8 mouse cellular contexts compared by ENCODE assay signal in the genomic region with DNA sequence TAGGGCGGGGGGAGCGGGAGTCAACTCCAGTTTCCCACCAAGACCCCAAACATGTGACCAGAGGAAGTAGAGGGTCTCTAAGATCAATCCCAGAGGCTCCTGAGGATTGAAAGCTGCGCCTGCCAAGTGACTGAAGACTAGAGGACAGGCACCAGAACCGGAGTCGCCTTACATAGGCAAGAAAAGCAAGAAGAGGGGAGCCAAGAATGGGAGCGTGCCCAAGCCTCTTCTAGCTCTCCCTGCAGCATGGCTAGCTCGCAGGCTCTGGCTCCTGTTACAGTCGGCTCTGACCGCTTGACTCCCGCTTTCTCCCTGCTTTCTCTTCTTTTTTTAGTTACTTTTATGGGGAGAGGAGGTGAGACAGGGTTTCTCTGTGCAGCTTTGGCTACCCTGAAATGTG. TPM values are rescaled to one million over a fixed set of nuclear protein-coding genes. Genes with fewer than 3 reads are reported as not detected.
DNase-seq lines count a peak whose midpoint lies in the region; ATAC-seq and TF ChIP-seq lines count a peak whose summit lies in the region.

No protein-coding gene starts in this region.

- peak overlapping the region; percentile 60 for H3K27ac ChIP-seq in hindbrain, embryonic 10.5 days
- H3K27ac ChIP-seq in hindbrain, embryonic 11.5 days (ENCODE audit: low read depth, low read length), result no peak overlapping the region
- peak overlapping the region; percentile 80 for H3K27ac ChIP-seq in embryonic facial prominence, embryonic 13.5 days
- peak overlapping the region; percentile 98 for H3K27ac ChIP-seq in heart, embryonic 15.5 days
- H3K27ac ChIP-seq in limb, embryonic 14.5 days (replicated peaks; ENCODE audit: low read depth, low read length), result peak overlapping the region; percentile 80
- H3K27ac ChIP-seq in stomach, postnatal 0 days (replicated peaks), result peak overlapping the region; percentile 93

- H3K4me3 ChIP-seq in hindbrain, embryonic 10.5 days, result no peak overlapping the region
- H3K4me3 ChIP-seq in hindbrain, embryonic 11.5 days (ENCODE audit: low read depth, low read length), result no peak overlapping the region
- no peak overlapping the region for H3K4me3 ChIP-seq in embryonic facial prominence, embryonic 13.5 days
- no peak overlapping the region for H3K4me3 ChIP-seq in heart, embryonic 15.5 days
- no peak overlapping the region for H3K4me3 ChIP-seq in limb, embryonic 14.5 days (replicated peaks; ENCODE audit: low read length)
- no peak overlapping the region for H3K4me3 ChIP-seq in stomach, postnatal 0 days (ENCODE audit: low read depth, low read length)

- peaks cover 78% of the 10 kb centered on the region for H3K4me1 ChIP-seq in hindbrain, embryonic 10.5 days (replicated peaks)
- H3K4me1 ChIP-seq in hindbrain, embryonic 11.5 days (replicated peaks; ENCODE audit: control insufficient read depth, insufficient read depth, low read length), result peaks cover 28% of the 10 kb centered on the region
- H3K4me1 ChIP-seq in embryonic facial prominence, embryonic 13.5 days, result peaks cover 68% of the 10 kb centered on the region
- peaks cover 80% of the 10 kb centered on the region for H3K4me1 ChIP-seq in heart, embryonic 15.5 days (replicated peaks)
- peaks cover 57% of the 10 kb centered on the region for H3K4me1 ChIP-seq in limb, embryonic 14.5 days (ENCODE audit: control insufficient read depth, insufficient read depth, low read length)
- H3K4me1 ChIP-seq in stomach, postnatal 0 days (replicated peaks; ENCODE audit: control insufficient read depth, insufficient read depth), result peaks cover 23% of the 10 kb centered on the region

- no peaks in the 10 kb centered on the region for H3K9me3 ChIP-seq in hindbrain, embryonic 10.5 days
- no peaks in the 10 kb centered on the region for H3K9me3 ChIP-seq in hindbrain, embryonic 11.5 days (ENCODE audit: control insufficient read depth, low read length)
- H3K9me3 ChIP-seq in embryonic facial prominence, embryonic 13.5 days, result no peaks in the 10 kb centered on the region
- no peaks in the 10 kb centered on the region for H3K9me3 ChIP-seq in heart, embryonic 15.5 days (replicated peaks)
- H3K9me3 ChIP-seq in limb, embryonic 14.5 days (ENCODE audit: control insufficient read depth, low read length), result no peaks in the 10 kb centered on the region
- no peaks in the 10 kb centered on the region for H3K9me3 ChIP-seq in stomach, postnatal 0 days (ENCODE audit: control insufficient read depth, low read length)

- DNase-seq in hindbrain, embryonic 10.5 days (ENCODE audit: low spot score), result no peak
- no peak for DNase-seq in hindbrain, embryonic 11.5 days (ENCODE audit: low spot score)
- no peak for DNase-seq in limb, embryonic 14.5 days (ENCODE audit: low spot score)
- DNase-seq in stomach, postnatal 0 days (ENCODE audit: low spot score), result no peak
- no peak for DNase-seq in right cerebral cortex, postnatal 25 days
- no peak for DNase-seq in adrenal gland, postnatal 25 days

- WGBS in hindbrain, embryonic 10.5 days, result 73% methylated on average over 10 of the region's 10 CpGs
- WGBS in hindbrain, embryonic 11.5 days, result 57% methylated on average over 10 of the region's 10 CpGs
- 49% methylated on average over 10 of the region's 10 CpGs for WGBS in embryonic facial prominence, embryonic 13.5 days
- 33% methylated on average over 10 of the region's 10 CpGs for whole genome bisulfite sequencing in heart, embryonic 15.5 days
- 40% methylated on average over 10 of the region's 10 CpGs for WGBS in limb, embryonic 14.5 days
- WGBS in stomach, postnatal 0 days, result 48% methylated on average over 10 of the region's 10 CpGs

- ATAC-seq in hindbrain, embryonic 11.5 days (ENCODE audit: low FRiP score), result no peak
- no peak for ATAC-seq in embryonic facial prominence, embryonic 13.5 days (ENCODE audit: insufficient number of reproducible peaks, insufficient read depth, low FRiP score, low TSS enrichment, low read depth)
- no peak for ATAC-seq in heart, embryonic 15.5 days (replicated peaks; ENCODE audit: insufficient number of reproducible peaks, insufficient read depth, low FRiP score, low read depth)
- no peak for ATAC-seq in limb, embryonic 14.5 days (ENCODE audit: low FRiP score, low read depth)
- ATAC-seq in stomach, postnatal 0 days (ENCODE audit: low FRiP score, low TSS enrichment), result no peak

- H3K36me3 ChIP-seq in hindbrain, embryonic 10.5 days, result no peaks in the 10 kb centered on the region
- no peaks in the 10 kb centered on the region for H3K36me3 ChIP-seq in hindbrain, embryonic 11.5 days (ENCODE audit: control insufficient read depth, insufficient read depth, low read length)
- H3K36me3 ChIP-seq in embryonic facial prominence, embryonic 13.5 days, result no peaks in the 10 kb centered on the region
- no peaks in the 10 kb centered on the region for H3K36me3 ChIP-seq in heart, embryonic 15.5 days
- H3K36me3 ChIP-seq in limb, embryonic 14.5 days (ENCODE audit: control insufficient read depth, insufficient read depth, low read length), result no peaks in the 10 kb centered on the region
- H3K36me3 ChIP-seq in stomach, postnatal 0 days (ENCODE audit: control insufficient read depth, insufficient read depth, low read length), result no peaks in the 10 kb centered on the region

- H3K27me3 ChIP-seq in hindbrain, embryonic 10.5 days (ENCODE audit: insufficient read depth, poor library complexity, severe bottlenecking), result peaks cover 5% of the 10 kb centered on the region; the same call in 1 of the 2 replicates
- no peaks in the 10 kb centered on the region for H3K27me3 ChIP-seq in hindbrain, embryonic 11.5 days (ENCODE audit: control insufficient read depth, insufficient read depth, low read length)
- H3K27me3 ChIP-seq in embryonic facial prominence, embryonic 13.5 days, result no peaks in the 10 kb centered on the region
- H3K27me3 ChIP-seq in heart, embryonic 15.5 days, result no peaks in the 10 kb centered on the region
- no peaks in the 10 kb centered on the region for H3K27me3 ChIP-seq in limb, embryonic 14.5 days (ENCODE audit: control insufficient read depth, insufficient read depth, low read length)
- no peaks in the 10 kb centered on the region for H3K27me3 ChIP-seq in stomach, postnatal 0 days (ENCODE audit: control insufficient read depth, insufficient read depth, low read length)

- no peak overlapping the region for H3K4me2 ChIP-seq in hindbrain, embryonic 11.5 days (replicated peaks; ENCODE audit: low read depth, low read length)
- H3K4me2 ChIP-seq in embryonic facial prominence, embryonic 13.5 days, result peak overlapping the region; percentile 45
- 0 out of 2 replicates have a peak overlapping the region, but pooled peaks have one; percentile 63 for H3K4me2 ChIP-seq in heart, embryonic 15.5 days
- H3K4me2 ChIP-seq in limb, embryonic 14.5 days (replicated peaks; ENCODE audit: low read depth, low read length, severe bottlenecking), result no peak overlapping the region
- H3K4me2 ChIP-seq in stomach, postnatal 0 days (replicated peaks; ENCODE audit: low read depth), result 0 out of 2 replicates have a peak overlapping the region, but pooled peaks have one; percentile 6

- H3K9ac ChIP-seq in hindbrain, embryonic 11.5 days (ENCODE audit: low read depth, low read length), result no peak overlapping the region
- 0 out of 2 replicates have a peak overlapping the region, but pooled peaks have one; percentile 16 for H3K9ac ChIP-seq in embryonic facial prominence, embryonic 13.5 days
- H3K9ac ChIP-seq in heart, embryonic 15.5 days, result peak overlapping the region; percentile 44
- no peak overlapping the region for H3K9ac ChIP-seq in limb, embryonic 14.5 days (ENCODE audit: low read depth, low read length, severe bottlenecking)
- H3K9ac ChIP-seq in stomach, postnatal 0 days (ENCODE audit: low read length), result no peak overlapping the region

- TF ChIP-seq CTCF in stomach, postnatal 0 days (IDR thresholded peaks at IDR 0.05; ENCODE audit: low read depth), result no peak

- TF ChIP-seq POLR2A in limb, embryonic 14.5 days (IDR thresholded peaks at IDR 0.05; ENCODE audit: borderline replicate concordance, extremely low read depth, insufficient read depth, insufficient read length), result no peak

- TF ChIP-seq EP300 in stomach, postnatal 0 days (optimal IDR thresholded peaks at IDR 0.05), result no peak

RNA-seq across cellular contexts. Expression of gene Nr1d1, which starts 10.1 kb away (rescaled TPM):
- polyA plus RNA-seq in hindbrain, embryonic 10.5 days (2016; fragmentation: Nextera tagmentation; extraction: Ambion mirVana), result 1.2 and 1.5 TPM in 2 replicates
- 0.92 and 1.4 TPM in 2 replicates for polyA plus RNA-seq in hindbrain, embryonic 11.5 days (2014; fragmentation: Nextera tagmentation; extraction: Ambion mirVana)
- 1.4 and 1.5 TPM in 2 replicates for polyA plus RNA-seq in embryonic facial prominence, embryonic 13.5 days (2015; fragmentation: Nextera tagmentation; extraction: Ambion mirVana)
- 7.0 and 7.5 TPM in 2 replicates for polyA plus RNA-seq in heart, embryonic 15.5 days (2015; fragmentation: Nextera tagmentation; extraction: Ambion mirVana)
- polyA plus RNA-seq in limb, embryonic 14.5 days (2012; rRNA removed), result 1.8 and 2.5 TPM in 2 replicates
- polyA plus RNA-seq in limb, embryonic 14.5 days (2014; fragmentation: Nextera tagmentation; extraction: Ambion mirVana), result 1.2 and 1.4 TPM in 2 replicates
- 7.5 and 7.9 TPM in 2 replicates for polyA plus RNA-seq in stomach, postnatal 0 days (2015; fragmentation: Nextera tagmentation; extraction: Ambion mirVana)
- 234 and 238 TPM in 2 replicates for total RNA-seq in adrenal gland, postnatal 25 days (2021)

RNA-seq across cellular contexts. Expression of gene Msl1, which starts 10.1 kb away (rescaled TPM):
- 24.4 and 25.2 TPM in 2 replicates for polyA plus RNA-seq in hindbrain, embryonic 10.5 days (2016; fragmentation: Nextera tagmentation; extraction: Ambion mirVana)
- polyA plus RNA-seq in hindbrain, embryonic 11.5 days (2014; fragmentation: Nextera tagmentation; extraction: Ambion mirVana), result 25.0 and 28.0 TPM in 2 replicates
- polyA plus RNA-seq in embryonic facial prominence, embryonic 13.5 days (2015; fragmentation: Nextera tagmentation; extraction: Ambion mirVana), result 31.5 and 33.0 TPM in 2 replicates
- 15.5 and 17.2 TPM in 2 replicates for polyA plus RNA-seq in heart, embryonic 15.5 days (2015; fragmentation: Nextera tagmentation; extraction: Ambion mirVana)
- polyA plus RNA-seq in limb, embryonic 14.5 days (2012; rRNA removed), result 76.9 and 81.1 TPM in 2 replicates
- polyA plus RNA-seq in limb, embryonic 14.5 days (2014; fragmentation: Nextera tagmentation; extraction: Ambion mirVana), result 19.8 and 23.5 TPM in 2 replicates
- 11.3 and 13.8 TPM in 2 replicates for polyA plus RNA-seq in stomach, postnatal 0 days (2015; fragmentation: Nextera tagmentation; extraction: Ambion mirVana)
- 109 and 113 TPM in 2 replicates for total RNA-seq in adrenal gland, postnatal 25 days (2021)

RNA-seq across cellular contexts. Expression of gene Casc3, which starts 19.5 kb away (rescaled TPM):
- 49.5 and 55.9 TPM in 2 replicates for polyA plus RNA-seq in hindbrain, embryonic 10.5 days (2016; fragmentation: Nextera tagmentation; extraction: Ambion mirVana)
- 44.6 and 49.6 TPM in 2 replicates for polyA plus RNA-seq in hindbrain, embryonic 11.5 days (2014; fragmentation: Nextera tagmentation; extraction: Ambion mirVana)
- polyA plus RNA-seq in embryonic facial prominence, embryonic 13.5 days (2015; fragmentation: Nextera tagmentation; extraction: Ambion mirVana), result 39.0 and 40.3 TPM in 2 replicates
- 21.3 and 27.6 TPM in 2 replicates for polyA plus RNA-seq in heart, embryonic 15.5 days (2015; fragmentation: Nextera tagmentation; extraction: Ambion mirVana)
- polyA plus RNA-seq in limb, embryonic 14.5 days (2012; rRNA removed), result 52.4 and 56.8 TPM in 2 replicates
- 34.1 and 40.4 TPM in 2 replicates for polyA plus RNA-seq in limb, embryonic 14.5 days (2014; fragmentation: Nextera tagmentation; extraction: Ambion mirVana)
- 12.4 and 14.8 TPM in 2 replicates for polyA plus RNA-seq in stomach, postnatal 0 days (2015; fragmentation: Nextera tagmentation; extraction: Ambion mirVana)
- total RNA-seq in adrenal gland, postnatal 25 days (2021), result 37.2 and 41.5 TPM in 2 replicates

RNA-seq across cellular contexts. Expression of gene Thra, which starts 44.8 kb away (rescaled TPM):
- 12.8 and 22.2 TPM in 2 replicates for polyA plus RNA-seq in hindbrain, embryonic 10.5 days (2016; fragmentation: Nextera tagmentation; extraction: Ambion mirVana)
- 34.7 and 41.4 TPM in 2 replicates for polyA plus RNA-seq in hindbrain, embryonic 11.5 days (2014; fragmentation: Nextera tagmentation; extraction: Ambion mirVana)
- 46.5 and 47.3 TPM in 2 replicates for polyA plus RNA-seq in embryonic facial prominence, embryonic 13.5 days (2015; fragmentation: Nextera tagmentation; extraction: Ambion mirVana)
- polyA plus RNA-seq in heart, embryonic 15.5 days (2015; fragmentation: Nextera tagmentation; extraction: Ambion mirVana), result 34.8 and 39.5 TPM in 2 replicates
- 149 and 157 TPM in 2 replicates for polyA plus RNA-seq in limb, embryonic 14.5 days (2012; rRNA removed)
- polyA plus RNA-seq in limb, embryonic 14.5 days (2014; fragmentation: Nextera tagmentation; extraction: Ambion mirVana), result 55.9 and 63.2 TPM in 2 replicates
- 24.0 and 24.5 TPM in 2 replicates for polyA plus RNA-seq in stomach, postnatal 0 days (2015; fragmentation: Nextera tagmentation; extraction: Ambion mirVana)
- total RNA-seq in adrenal gland, postnatal 25 days (2021), result 82.5 and 89.4 TPM in 2 replicates

RNA-seq across cellular contexts. Expression of gene Rapgefl1, which starts 51.4 kb away (rescaled TPM):
- 1.1 and 2.2 TPM in 2 replicates for polyA plus RNA-seq in hindbrain, embryonic 10.5 days (2016; fragmentation: Nextera tagmentation; extraction: Ambion mirVana)
- polyA plus RNA-seq in hindbrain, embryonic 11.5 days (2014; fragmentation: Nextera tagmentation; extraction: Ambion mirVana), result 2.0 and 2.2 TPM in 2 replicates
- 3.9 and 4.7 TPM in 2 replicates for polyA plus RNA-seq in embryonic facial prominence, embryonic 13.5 days (2015; fragmentation: Nextera tagmentation; extraction: Ambion mirVana)
- polyA plus RNA-seq in heart, embryonic 15.5 days (2015; fragmentation: Nextera tagmentation; extraction: Ambion mirVana), result 0.71 and 1.5 TPM in 2 replicates
- 31.4 and 41.8 TPM in 2 replicates for polyA plus RNA-seq in limb, embryonic 14.5 days (2012; rRNA removed)
- 8.8 and 8.9 TPM in 2 replicates for polyA plus RNA-seq in limb, embryonic 14.5 days (2014; fragmentation: Nextera tagmentation; extraction: Ambion mirVana)
- 6.9 and 7.7 TPM in 2 replicates for polyA plus RNA-seq in stomach, postnatal 0 days (2015; fragmentation: Nextera tagmentation; extraction: Ambion mirVana)
- 0.52 and 0.70 TPM in 2 replicates for total RNA-seq in adrenal gland, postnatal 25 days (2021)

Comparison
In these comparisons a context has a peak if more than half of its experiments do, and no peak if none do; other contexts are left out.
1. H3K4me2 ChIP-seq: peak in embryonic facial prominence, embryonic 13.5 days (single experiment), heart, embryonic 15.5 days (single experiment) and stomach, postnatal 0 days (single experiment); none in hindbrain, embryonic 11.5 days (single experiment) and limb, embryonic 14.5 days (single experiment).
2. H3K9ac ChIP-seq: peak in embryonic facial prominence, embryonic 13.5 days (single experiment) and heart, embryonic 15.5 days (single experiment); none in hindbrain, embryonic 11.5 days (single experiment), limb, embryonic 14.5 days (single experiment) and stomach, postnatal 0 days (single experiment).